Mouse (Mus musculus) C2C12 (cell line): ENCODE data around the gene Sprr3.
"Not testable (repeated sequence)": the region's sequence is repeated elsewhere in the genome, so short reads cannot be mapped to it uniquely, and the experiment has no call there.

Source experiments
- CEBPB ChIP-seq: IDR thresholded peaks from one replicate; pipeline ENCODE4 v1.6.1; 2011; ENCODE audit warnings: low read depth, mild to moderate bottlenecking, control low read depth, moderate library complexity
- CTCF ChIP-seq: IDR thresholded peaks from one replicate; pipeline ENCODE4 v1.5.1; 2011; ENCODE audit not compliant: control insufficient read depth, insufficient read depth, insufficient read length
- MAX ChIP-seq: IDR thresholded peaks from one replicate; pipeline ENCODE4 v1.6.1; 2011; ENCODE audit warnings: mild to moderate bottlenecking, control low read depth
- MYOG ChIP-seq: IDR thresholded peaks from one replicate; pipeline ENCODE4 v1.6.1; 2011; ENCODE audit not compliant: control insufficient read depth, insufficient read length; ENCODE audit errors: extremely low read depth
- USF1 ChIP-seq: IDR thresholded peaks from one replicate; pipeline ENCODE4 v1.6.1; 2011; ENCODE audit warnings: low read depth, mild to moderate bottlenecking, control low read depth, moderate library complexity

GRCm38 (mm10) chr3:92481249-92481648 lies 22.7 kb upstream of the Sprr3 start:
- TF ChIP-seq USF1, CTCF, MYOG, MAX, CEBPB: not testable (repeated sequence)
